Mouse (Mus musculus): ENCODE data around the gene Cep170b.

Gene Cep170b

GRCm38 (mm10) chr12:112760154-112760926 lies 40.1 kb downstream of the Cep170b start, which contains the start of gene Pld4:
Gene Pld4, plus strand, starts transcription at chr12:112760655.
- DNase-seq (ENCODE audit: extremely low read depth, insufficient read length, low spot score): no peak

- DNase-seq (ENCODE audit: extremely low read depth, insufficient read length, low spot score): no peak
Observed at GRCm38 (mm10) chr12:112761411-112761810, 41.2 kb downstream of the Cep170b start.

GRCm38 (mm10) chr12:112762018-112762417 lies 41.8 kb downstream of the Cep170b start:
- DNase-seq (ENCODE audit: extremely low read depth, insufficient read length, low spot score): no peak

- no peak for DNase-seq (ENCODE audit: extremely low read depth, insufficient read length, low spot score)
Observed at GRCm38 (mm10) chr12:112763176-112763575, 42.9 kb downstream of the Cep170b start.

GRCm38 (mm10) chr12:112764141-112764540 lies 43.9 kb downstream of the Cep170b start:
- no peak for DNase-seq (ENCODE audit: extremely low read depth, insufficient read length, low spot score)

- no peak for DNase-seq (ENCODE audit: extremely low read depth, insufficient read length, low spot score)
Observed at GRCm38 (mm10) chr12:112764991-112765390, 44.7 kb downstream of the Cep170b start.

GRCm38 (mm10) chr12:112766586-112766985 lies 46.3 kb downstream of the Cep170b start:
- DNase-seq (ENCODE audit: extremely low read depth, insufficient read length, low spot score): no peak

- no peak for DNase-seq (ENCODE audit: extremely low read depth, insufficient read length, low spot score)
Observed at GRCm38 (mm10) chr12:112767036-112767890, 47.0 kb downstream of the Cep170b start.

- no peak for DNase-seq (ENCODE audit: extremely low read depth, insufficient read length, low spot score)
Observed at GRCm38 (mm10) chr12:112768166-112768565, 47.9 kb downstream of the Cep170b start.

GRCm38 (mm10) chr12:112769031-112769430 lies 48.8 kb downstream of the Cep170b start:
- no peak for DNase-seq (ENCODE audit: extremely low read depth, insufficient read length, low spot score)

- DNase-seq (ENCODE audit: extremely low read depth, insufficient read length, low spot score): no peak
Observed at GRCm38 (mm10) chr12:112769751-112770150, 49.5 kb downstream of the Cep170b start.

GRCm38 (mm10) chr12:112770396-112770795 lies 50.1 kb downstream of the Cep170b start:
- no peak for DNase-seq (ENCODE audit: extremely low read depth, insufficient read length, low spot score)

- DNase-seq (ENCODE audit: extremely low read depth, insufficient read length, low spot score): no peak
Observed at GRCm38 (mm10) chr12:112772306-112772705, 52.1 kb downstream of the Cep170b start.

- no peak for DNase-seq (ENCODE audit: extremely low read depth, insufficient read length, low spot score)
Observed at GRCm38 (mm10) chr12:112773366-112773765, 53.1 kb downstream of the Cep170b start.

- no peak for DNase-seq (ENCODE audit: extremely low read depth, insufficient read length, low spot score)
Observed at GRCm38 (mm10) chr12:112774026-112774425, 53.8 kb downstream of the Cep170b start.

- DNase-seq (ENCODE audit: extremely low read depth, insufficient read length, low spot score): no peak
Observed at GRCm38 (mm10) chr12:112774481-112774880, 54.2 kb downstream of the Cep170b start.

GRCm38 (mm10) chr12:112791026-112791425 lies 70.8 kb downstream of the Cep170b start:
- no peak for DNase-seq (ENCODE audit: extremely low read depth, insufficient read length, low spot score)

GRCm38 (mm10) chr12:112793601-112794355 lies 73.5 kb downstream of the Cep170b start:
- DNase-seq (ENCODE audit: extremely low read depth, insufficient read length, low spot score): no peak

- peak; percentile 71 for DNase-seq (ENCODE audit: extremely low read depth, insufficient read length, low spot score)
Observed at GRCm38 (mm10) chr12:112794356-112794816, 74.1 kb downstream of the Cep170b start.

GRCm38 (mm10) chr12:112794998-112795397 lies 74.7 kb downstream of the Cep170b start:
- DNase-seq (ENCODE audit: extremely low read depth, insufficient read length, low spot score): no peak
